Mouse (Mus musculus): Measurements from ENCODE around the gene 2200002D01Rik.
A peak's percentile ranks its signal among the peaks of the same experiment; 100 is the strongest.

- TF ChIP-seq CTCF (IDR thresholded peaks at IDR 0.05; ENCODE audit: extremely low read depth, insufficient read depth, low read length), result no peak
- TF ChIP-seq POLR2A (IDR thresholded peaks at IDR 0.05; ENCODE audit: extremely low read depth, insufficient read depth, low read length), result peak; percentile 97
Measured at GRCm38 (mm10) chr7:29238019-29238967, 10.0 kb downstream of the 2200002D01Rik start, which contains the start of gene Yif1b.
